Mouse (Mus musculus): ENCODE measurements around the gene Banp.

Gene Banp

GRCm38 (mm10) chr8:122058951-122059350 is 109.4 kb downstream of the Banp start:
- DNase-seq (ENCODE audit: low spot score in 2 of 2), result peak; percentile 62 to 73

GRCm38 (mm10) chr8:122062508-122063223 is 113.1 kb downstream of the Banp start:
- no peak for DNase-seq (ENCODE audit: low spot score in 2 of 2)

- DNase-seq (ENCODE audit: low spot score in 2 of 2), result no peak
Observed at GRCm38 (mm10) chr8:122064353-122064752, 114.8 kb downstream of the Banp start.

GRCm38 (mm10) chr8:122067783-122068505 is 118.4 kb downstream of the Banp start:
- no peak for DNase-seq (ENCODE audit: low spot score in 2 of 2)

DNA sequence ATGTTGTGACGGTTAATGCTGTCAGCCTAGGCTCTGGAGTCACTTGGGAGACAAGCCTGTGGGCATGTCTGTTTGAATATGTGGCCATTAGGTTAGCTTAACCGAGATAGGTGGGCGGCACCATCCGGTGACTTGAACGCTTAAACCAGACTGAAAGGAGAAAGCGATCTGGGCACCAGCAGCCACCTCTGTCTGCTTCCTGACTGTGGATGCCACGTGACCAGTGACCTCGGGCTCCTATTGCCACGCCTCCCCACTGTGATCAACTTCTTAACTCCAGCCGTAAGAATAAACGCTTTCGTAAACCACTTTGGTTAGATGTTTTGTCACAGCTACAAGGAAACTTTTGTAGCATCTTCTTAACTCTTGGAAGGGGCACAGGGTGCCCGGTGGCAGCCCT is 119.1 kb downstream of the Banp start:
- DNase-seq (ENCODE audit: low spot score in 2 of 2), result no peak

GRCm38 (mm10) chr8:122069281-122069680 is 119.7 kb downstream of the Banp start:
- peak; percentile 64 to 74 for DNase-seq (ENCODE audit: low spot score in 2 of 2)

GRCm38 (mm10) chr8:122071193-122071592 is 121.6 kb downstream of the Banp start:
- DNase-seq (ENCODE audit: low spot score in 2 of 2), result no peak

DNA sequence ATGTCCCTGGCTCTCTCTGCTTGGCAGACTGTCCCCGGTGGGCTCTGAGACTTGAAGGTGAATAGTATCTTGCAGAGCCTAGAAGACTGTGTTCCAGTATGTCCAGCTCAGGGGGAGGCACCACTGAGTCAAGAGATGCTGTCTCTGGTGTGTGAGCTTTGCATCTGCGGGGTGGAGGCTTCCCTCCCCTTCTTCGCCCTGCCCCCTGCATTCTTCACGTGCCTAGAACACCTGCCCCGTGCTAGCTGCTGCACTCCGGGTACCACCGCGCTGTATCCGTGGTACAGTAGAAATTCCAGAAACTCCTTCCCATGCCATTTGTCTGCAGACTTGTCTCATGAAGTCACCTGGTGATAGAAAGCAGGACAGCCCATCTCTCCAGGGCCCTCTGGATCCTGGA is 124.4 kb downstream of the Banp start:
- no peak for DNase-seq (ENCODE audit: low spot score in 2 of 2)

- DNase-seq (ENCODE audit: low spot score in 2 of 2), result no peak
Observed at GRCm38 (mm10) chr8:122074442-122074841, 124.9 kb downstream of the Banp start.

DNA sequence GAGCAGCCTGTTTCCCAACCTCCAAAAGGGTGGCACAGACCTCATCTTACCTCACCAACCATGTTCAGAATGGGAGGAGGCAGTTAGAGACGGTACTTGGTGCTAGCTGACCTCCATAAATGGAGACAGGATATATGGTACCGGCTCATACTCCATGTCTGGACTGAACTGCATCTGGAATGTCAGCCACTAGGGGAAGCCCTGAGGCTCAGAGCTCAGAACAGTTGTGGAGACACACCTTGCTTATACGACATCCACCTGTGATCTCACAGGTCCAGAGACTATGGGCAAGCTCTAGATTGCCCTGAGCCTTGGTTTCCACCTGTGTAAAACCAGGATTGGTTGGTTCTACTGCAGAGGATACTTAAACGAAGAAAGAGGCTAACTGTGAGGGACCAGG is 125.4 kb downstream of the Banp start:
- no peak for DNase-seq (ENCODE audit: low spot score in 2 of 2)

DNA sequence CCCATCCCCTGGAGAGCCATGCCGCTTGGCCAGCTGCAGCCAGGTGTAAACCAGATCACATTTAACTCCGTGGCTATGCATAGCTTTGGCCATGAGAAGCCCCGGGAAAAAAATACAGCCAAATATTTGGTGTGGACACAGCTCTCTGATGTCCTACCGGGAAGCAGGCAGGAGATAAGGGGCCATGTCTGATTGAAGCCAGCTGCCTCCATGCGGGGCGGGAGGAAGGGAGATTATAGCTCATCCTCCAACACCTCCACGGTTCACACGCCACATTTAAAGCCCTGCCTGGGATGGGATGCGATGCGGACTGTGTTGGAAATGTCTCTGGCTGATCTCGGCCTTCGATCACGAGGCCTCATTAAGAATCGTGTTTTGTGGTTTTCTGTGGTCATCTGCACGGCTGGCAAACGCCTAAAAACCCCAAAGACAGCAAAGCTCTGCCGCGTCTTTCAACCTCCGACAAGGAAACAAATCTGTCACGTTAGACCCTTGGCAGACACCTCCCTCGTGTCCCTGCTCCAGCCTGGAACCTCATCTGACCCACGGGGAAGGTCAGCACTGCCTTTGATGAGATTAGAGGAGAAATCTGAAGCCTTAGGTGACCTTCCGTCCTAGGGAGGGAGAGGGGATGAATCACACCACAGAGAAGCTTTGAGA is 126.8 kb downstream of the Banp start:
- no peak for DNase-seq (ENCODE audit: low spot score in 2 of 2)

DNA sequence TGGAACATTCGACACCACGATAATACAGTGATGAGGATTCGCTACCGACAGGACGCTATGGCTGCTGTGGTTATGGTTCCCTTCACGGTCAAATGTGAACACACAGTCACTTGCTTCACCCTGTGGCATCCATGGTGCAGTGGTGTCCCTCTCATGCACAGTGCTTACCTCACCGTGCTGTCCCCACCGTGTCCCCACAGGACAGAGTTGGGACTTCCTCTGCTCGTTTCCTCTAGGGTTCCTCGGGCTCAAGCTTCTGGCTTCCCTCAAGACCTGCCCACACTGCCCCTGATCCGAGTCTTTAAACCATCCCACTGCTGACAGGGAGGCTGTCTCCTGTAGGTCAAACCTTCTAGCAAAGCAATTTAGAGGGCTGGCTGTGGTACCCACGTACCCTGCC is 128.8 kb downstream of the Banp start:
- no peak for DNase-seq (ENCODE audit: low spot score in 2 of 2)

Data from right cerebral cortex, postnatal 10 days (tissue).